Mouse (Mus musculus): ENCODE measurements at regions not wholly inside any gene's neighbourhood (a gene's known extent, or its start where the extent isn't known, plus 50 kb on each side); places are given as distances from the start of the nearest gene placed in this dataset.

DNA sequence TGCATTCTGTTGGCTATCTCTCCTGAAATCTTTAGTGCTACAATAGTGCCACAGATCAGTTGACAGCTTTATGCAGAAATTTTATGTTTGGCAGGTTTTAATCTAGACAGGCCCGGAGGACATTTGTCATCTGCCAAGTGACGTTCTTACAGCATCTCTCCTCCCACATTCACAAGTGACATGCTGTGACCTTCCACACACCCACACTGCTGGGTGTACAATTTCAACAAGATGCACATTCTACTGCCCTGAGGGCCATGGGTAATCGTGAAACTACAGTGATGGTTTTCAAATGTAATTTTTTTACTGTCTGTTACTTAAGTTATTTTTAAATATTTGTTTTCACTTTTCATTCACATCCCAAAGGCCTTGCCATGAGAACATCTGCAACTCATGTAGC is 639.2 kb upstream of the Gm11114 start:
- no peak overlapping the region for H3K4me2 ChIP-seq (ENCODE audit: low read depth, severe bottlenecking)
- H3K27ac ChIP-seq (replicated peaks; ENCODE audit: low read depth, low read length) = no peak overlapping the region
- ATAC-seq (ENCODE audit: insufficient number of reproducible peaks, low FRiP score, low TSS enrichment, low read depth) (no peak), DNase-seq (ENCODE audit: low spot score) (peak; percentile 23)
- H3K4me3 ChIP-seq (ENCODE audit: low read depth, low read length) = no peak overlapping the region
- no peaks in the 10 kb centered on the region for H3K4me1 ChIP-seq (ENCODE audit: control insufficient read depth, insufficient read depth, low read length)
- H3K27me3 ChIP-seq (ENCODE audit: control insufficient read depth, insufficient read depth, low read length) = no peaks in the 10 kb centered on the region
- no peaks in the 10 kb centered on the region for H3K36me3 ChIP-seq (ENCODE audit: control insufficient read depth, insufficient read depth, low read length)
- WGBS = 44% methylated on average over 3 of the region's 3 CpGs
- H3K9me3 ChIP-seq (ENCODE audit: control insufficient read depth, low read length) = no peaks in the 10 kb centered on the region
- H3K9ac ChIP-seq (ENCODE audit: low read length) = no peak overlapping the region

DNA sequence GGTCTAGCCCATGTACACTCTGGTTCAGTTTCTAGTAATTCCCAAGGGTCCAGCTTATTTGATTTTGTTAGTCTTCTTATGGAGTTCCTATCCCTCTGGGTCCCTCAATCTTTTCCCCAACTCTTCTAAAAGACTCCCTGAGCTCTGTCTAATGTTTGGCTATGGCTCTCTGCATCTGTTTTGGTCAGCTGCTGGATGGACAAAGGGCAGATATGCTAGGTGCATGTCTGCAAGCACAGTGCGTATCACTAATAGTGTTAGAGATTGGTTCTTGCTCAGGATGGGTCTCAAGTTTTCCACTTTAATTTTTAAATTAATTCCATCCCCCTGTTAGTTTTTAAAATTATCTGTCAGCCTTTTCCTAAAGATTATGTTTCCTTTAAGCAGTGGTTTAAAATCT is 634.2 kb upstream of the Gm11114 start:
- 88% methylated on average over 1 of the region's 1 CpGs for WGBS
- ATAC-seq (ENCODE audit: insufficient number of reproducible peaks, low FRiP score, low TSS enrichment, low read depth) = no peak
- DNase-seq (ENCODE audit: low spot score) = no peak

DNA sequence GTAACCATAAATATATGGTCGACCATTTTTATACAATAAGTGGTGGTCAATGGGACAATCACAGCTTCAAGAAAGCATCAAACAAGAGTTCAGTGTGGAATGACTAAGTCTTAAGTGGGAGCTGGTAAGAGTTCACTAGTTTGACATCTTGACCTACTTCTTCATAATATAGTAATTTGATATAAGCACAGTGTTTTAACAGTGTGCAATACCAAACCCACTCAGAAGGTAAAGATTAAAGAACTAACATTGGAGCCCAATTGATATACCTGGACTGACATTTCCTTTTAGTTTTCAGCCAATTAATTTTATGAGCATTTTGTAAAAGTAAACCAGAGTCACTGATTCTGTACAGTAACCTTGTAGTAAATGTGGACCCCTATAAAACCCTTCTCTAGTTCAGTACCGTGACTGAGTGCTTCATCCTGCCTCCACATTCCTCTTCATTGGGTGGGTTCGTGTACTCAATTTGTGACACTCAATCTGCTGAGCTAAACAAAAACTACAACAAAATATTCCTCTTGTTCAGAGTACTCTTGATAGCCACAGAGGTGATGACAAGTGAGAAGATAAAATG is 593.9 kb upstream of the Gm11114 start:
- Histone ChIP-seq H3K4me3 (ENCODE audit: low read depth, low read length) (no peak overlapping the region), H3K9ac (ENCODE audit: low read length) (no peak overlapping the region), H3K4me1 (ENCODE audit: control insufficient read depth, insufficient read depth, low read length) (no peaks in the 10 kb centered on the region), H3K27me3 (ENCODE audit: control insufficient read depth, insufficient read depth, low read length) (no peaks in the 10 kb centered on the region), H3K4me2 (ENCODE audit: low read depth, severe bottlenecking) (no peak overlapping the region), H3K27ac (replicated peaks; ENCODE audit: low read depth, low read length) (no peak overlapping the region), H3K9me3 (ENCODE audit: control insufficient read depth, low read length) (no peaks in the 10 kb centered on the region), H3K36me3 (ENCODE audit: control insufficient read depth, insufficient read depth, low read length) (no peaks in the 10 kb centered on the region)
- DNase-seq (ENCODE audit: low spot score) (no peak), ATAC-seq (ENCODE audit: insufficient number of reproducible peaks, low FRiP score, low TSS enrichment, low read depth) (no peak)
- 65% methylated on average over 3 of the region's 3 CpGs for whole genome bisulfite sequencing

More for the DNA sequence above, 634.2 kb upstream of the Gm11114 start:
- no peaks in the 10 kb centered on the region for H3K36me3 ChIP-seq (ENCODE audit: control insufficient read depth, insufficient read depth, low read length)
- no peaks in the 10 kb centered on the region for H3K27me3 ChIP-seq (ENCODE audit: control insufficient read depth, insufficient read depth, low read length)
- H3K4me1 ChIP-seq (ENCODE audit: control insufficient read depth, insufficient read depth, low read length) = no peaks in the 10 kb centered on the region
- no peak overlapping the region for H3K4me3 ChIP-seq (ENCODE audit: low read depth, low read length)
- no peak overlapping the region for H3K4me2 ChIP-seq (ENCODE audit: low read depth, severe bottlenecking)
- H3K27ac ChIP-seq (replicated peaks; ENCODE audit: low read depth, low read length) = no peak overlapping the region
- H3K9me3 ChIP-seq (ENCODE audit: control insufficient read depth, low read length) = no peaks in the 10 kb centered on the region
- no peak overlapping the region for H3K9ac ChIP-seq (ENCODE audit: low read length)

DNA sequence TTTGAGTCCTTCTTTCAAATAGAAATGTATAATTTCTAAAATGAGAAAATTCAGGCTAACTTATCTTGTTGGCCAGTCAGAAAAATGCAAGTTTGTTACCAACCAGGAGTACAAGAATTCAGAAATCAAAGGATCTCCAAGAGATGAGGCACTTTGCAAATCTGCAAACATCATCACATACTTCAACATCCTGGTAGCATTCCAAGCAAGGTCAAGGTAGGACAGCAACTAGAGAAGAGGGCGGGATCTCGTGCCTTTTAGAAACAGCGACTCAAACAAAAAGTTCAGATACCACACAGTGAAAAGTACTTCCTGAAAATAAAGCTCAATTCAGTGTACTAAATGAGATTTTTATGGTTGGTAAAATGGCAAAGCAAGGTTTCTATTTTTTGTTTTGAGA is 593.2 kb upstream of the Gm11114 start:
- Histone ChIP-seq H3K4me2 (ENCODE audit: low read depth, severe bottlenecking) (no peak overlapping the region), H3K4me1 (ENCODE audit: control insufficient read depth, insufficient read depth, low read length) (no peaks in the 10 kb centered on the region), H3K27me3 (ENCODE audit: control insufficient read depth, insufficient read depth, low read length) (no peaks in the 10 kb centered on the region), H3K9me3 (ENCODE audit: control insufficient read depth, low read length) (no peaks in the 10 kb centered on the region), H3K4me3 (ENCODE audit: low read depth, low read length) (no peak overlapping the region), H3K9ac (ENCODE audit: low read length) (no peak overlapping the region), H3K27ac (replicated peaks; ENCODE audit: low read depth, low read length) (no peak overlapping the region), H3K36me3 (ENCODE audit: control insufficient read depth, insufficient read depth, low read length) (no peaks in the 10 kb centered on the region)
- DNase-seq (ENCODE audit: low spot score) (no peak), ATAC-seq (ENCODE audit: insufficient number of reproducible peaks, low FRiP score, low TSS enrichment, low read depth) (no peak)
- 83% methylated on average over 3 of the region's 3 CpGs for WGBS

DNA sequence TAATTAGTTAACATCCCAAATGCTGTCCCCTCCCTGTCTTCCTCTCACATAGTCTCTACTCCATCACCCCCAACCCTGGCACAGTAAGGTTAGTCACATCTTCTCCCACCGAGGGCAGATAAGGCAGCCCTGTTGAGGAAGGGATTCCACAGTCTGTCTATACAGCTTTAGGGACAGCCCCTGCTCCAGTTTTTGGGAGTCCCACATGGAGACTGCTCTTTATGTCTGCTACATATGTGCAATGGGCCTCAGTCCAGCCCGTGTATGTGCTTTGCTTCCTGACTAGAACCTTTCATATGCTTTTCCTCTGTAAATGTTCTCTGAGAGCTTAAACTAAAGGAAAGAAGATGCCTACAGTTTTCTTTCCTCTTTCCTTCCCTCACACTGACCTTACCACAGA is 592.1 kb upstream of the Gm11114 start:
- no peak overlapping the region for H3K4me3 ChIP-seq (ENCODE audit: low read depth, low read length)
- no peaks in the 10 kb centered on the region for H3K4me1 ChIP-seq (ENCODE audit: control insufficient read depth, insufficient read depth, low read length)
- no peak for DNase-seq (ENCODE audit: low spot score)
- WGBS = 81% methylated on average over 2 of the region's 2 CpGs
- ATAC-seq (ENCODE audit: insufficient number of reproducible peaks, low FRiP score, low TSS enrichment, low read depth) = no peak
- H3K36me3 ChIP-seq (ENCODE audit: control insufficient read depth, insufficient read depth, low read length) = no peaks in the 10 kb centered on the region
- H3K4me2 ChIP-seq (ENCODE audit: low read depth, severe bottlenecking) = no peak overlapping the region
- no peak overlapping the region for H3K27ac ChIP-seq (replicated peaks; ENCODE audit: low read depth, low read length)
- no peak overlapping the region for H3K9ac ChIP-seq (ENCODE audit: low read length)
- no peaks in the 10 kb centered on the region for H3K9me3 ChIP-seq (ENCODE audit: control insufficient read depth, low read length)
- H3K27me3 ChIP-seq (ENCODE audit: control insufficient read depth, insufficient read depth, low read length) = no peaks in the 10 kb centered on the region

DNA sequence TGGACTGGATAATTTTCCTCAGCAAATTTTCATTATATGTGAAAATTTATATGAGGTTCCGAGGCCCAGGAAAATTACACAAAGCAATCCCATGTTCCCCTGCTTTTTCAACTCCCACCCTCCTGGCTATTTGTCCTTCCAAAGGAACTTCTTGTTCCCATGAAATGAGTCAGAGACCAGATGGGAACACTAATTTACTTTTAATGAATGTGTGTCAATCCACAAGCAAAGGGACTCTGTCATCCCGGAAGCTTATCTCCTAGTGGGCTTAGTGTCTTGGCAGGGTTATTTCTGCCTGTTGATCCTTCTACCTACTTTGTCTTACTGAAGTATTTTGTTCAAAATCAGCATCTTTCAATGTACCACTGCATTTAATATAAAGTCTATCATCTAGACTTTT is 573.3 kb upstream of the Gm11114 start:
- no peaks in the 10 kb centered on the region for H3K27me3 ChIP-seq (ENCODE audit: control insufficient read depth, insufficient read depth, low read length)
- H3K4me2 ChIP-seq (ENCODE audit: low read depth, severe bottlenecking) = no peak overlapping the region
- H3K4me1 ChIP-seq (ENCODE audit: control insufficient read depth, insufficient read depth, low read length) = no peaks in the 10 kb centered on the region
- no peak overlapping the region for H3K9ac ChIP-seq (ENCODE audit: low read length)
- WGBS = 70% methylated on average over 2 of the region's 2 CpGs
- no peaks in the 10 kb centered on the region for H3K9me3 ChIP-seq (ENCODE audit: control insufficient read depth, low read length)
- DNase-seq (ENCODE audit: low spot score) (no peak), ATAC-seq (ENCODE audit: insufficient number of reproducible peaks, low FRiP score, low TSS enrichment, low read depth) (no peak)
- H3K36me3 ChIP-seq (ENCODE audit: control insufficient read depth, insufficient read depth, low read length) = no peaks in the 10 kb centered on the region
- H3K27ac ChIP-seq (replicated peaks; ENCODE audit: low read depth, low read length) = no peak overlapping the region
- H3K4me3 ChIP-seq (ENCODE audit: low read depth, low read length) = no peak overlapping the region

DNA sequence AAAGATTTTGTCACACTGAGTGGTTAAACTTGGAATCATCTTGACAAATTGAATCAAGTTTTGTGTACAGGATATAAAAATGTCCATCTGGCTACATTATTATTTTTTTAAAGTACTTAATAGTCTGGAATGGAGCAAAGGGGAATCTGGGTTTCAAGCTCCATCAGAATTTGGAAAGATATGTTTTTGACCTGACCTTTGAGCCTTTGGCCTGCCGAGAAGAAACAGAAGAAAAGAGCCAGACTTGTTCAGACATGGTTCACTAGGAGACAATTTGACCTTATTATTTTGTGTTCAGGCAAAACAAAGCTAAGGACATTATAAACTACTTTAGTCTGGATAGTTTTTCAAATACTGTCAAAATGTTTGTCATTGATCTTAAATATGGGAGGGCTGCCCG is 572.2 kb upstream of the Gm11114 start:
- H3K4me3 ChIP-seq (ENCODE audit: low read depth, low read length) = no peak overlapping the region
- ATAC-seq (ENCODE audit: insufficient number of reproducible peaks, low FRiP score, low TSS enrichment, low read depth) (no peak), DNase-seq (ENCODE audit: low spot score) (no peak)
- H3K9me3 ChIP-seq (ENCODE audit: control insufficient read depth, low read length) = no peaks in the 10 kb centered on the region
- WGBS = 71% methylated on average over 2 of the region's 2 CpGs
- no peaks in the 10 kb centered on the region for H3K4me1 ChIP-seq (ENCODE audit: control insufficient read depth, insufficient read depth, low read length)
- no peak overlapping the region for H3K9ac ChIP-seq (ENCODE audit: low read length)
- no peaks in the 10 kb centered on the region for H3K27me3 ChIP-seq (ENCODE audit: control insufficient read depth, insufficient read depth, low read length)
- no peaks in the 10 kb centered on the region for H3K36me3 ChIP-seq (ENCODE audit: control insufficient read depth, insufficient read depth, low read length)
- H3K27ac ChIP-seq (replicated peaks; ENCODE audit: low read depth, low read length) = no peak overlapping the region
- H3K4me2 ChIP-seq (ENCODE audit: low read depth, severe bottlenecking) = no peak overlapping the region

DNA sequence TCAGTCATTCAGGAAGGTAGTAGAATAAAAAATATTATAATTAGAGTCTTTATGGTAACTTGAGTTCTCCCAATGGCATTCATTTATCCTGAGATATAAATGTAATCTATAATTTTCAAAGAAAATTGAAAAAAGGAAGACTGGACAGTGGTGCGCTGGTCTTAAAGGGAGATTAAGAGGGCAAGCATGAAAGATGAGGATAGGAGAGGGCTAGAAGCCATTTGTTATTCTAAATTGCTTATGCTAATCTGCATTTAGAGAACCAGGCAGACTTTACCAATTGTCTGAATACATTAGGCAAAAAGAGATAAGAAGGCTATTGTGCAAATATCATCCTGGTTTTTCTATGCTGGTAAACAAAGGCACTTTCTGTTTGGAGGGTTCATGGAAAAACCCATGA is 558.2 kb upstream of the Gm11114 start:
- ATAC-seq (ENCODE audit: insufficient number of reproducible peaks, low FRiP score, low TSS enrichment, low read depth) = no peak
- Histone ChIP-seq H3K36me3 (ENCODE audit: control insufficient read depth, insufficient read depth, low read length) (no peaks in the 10 kb centered on the region), H3K27me3 (ENCODE audit: control insufficient read depth, insufficient read depth, low read length) (no peaks in the 10 kb centered on the region), H3K9ac (ENCODE audit: low read length) (no peak overlapping the region), H3K9me3 (ENCODE audit: control insufficient read depth, low read length) (no peaks in the 10 kb centered on the region), H3K4me1 (ENCODE audit: control insufficient read depth, insufficient read depth, low read length) (no peaks in the 10 kb centered on the region), H3K4me2 (ENCODE audit: low read depth, severe bottlenecking) (no peak overlapping the region), H3K27ac (replicated peaks; ENCODE audit: low read depth, low read length) (no peak overlapping the region), H3K4me3 (ENCODE audit: low read depth, low read length) (no peak overlapping the region)
- DNase-seq (ENCODE audit: low spot score) = no peak
- 82% methylated on average over 1 of the region's 1 CpGs for WGBS

DNA sequence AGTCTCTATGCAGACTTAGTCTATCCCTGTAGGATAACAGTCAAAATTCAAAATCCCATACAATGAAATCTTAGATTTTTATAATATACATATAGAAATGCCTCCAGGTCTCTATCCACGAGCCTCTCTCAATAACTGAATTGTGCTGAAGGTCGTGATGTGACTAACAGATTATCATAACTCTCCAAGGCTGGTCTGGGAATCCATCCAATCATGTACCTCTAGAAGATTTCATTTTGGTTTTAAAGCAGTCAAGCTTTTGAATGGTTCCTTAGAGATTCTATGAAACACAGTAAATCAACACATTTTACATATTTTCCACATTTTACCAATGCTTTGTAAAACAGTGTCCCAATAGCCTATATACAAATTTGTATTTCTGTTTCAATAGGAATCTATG is 557.7 kb upstream of the Gm11114 start:
- H3K27ac ChIP-seq (replicated peaks; ENCODE audit: low read depth, low read length) = no peak overlapping the region
- no peaks in the 10 kb centered on the region for H3K9me3 ChIP-seq (ENCODE audit: control insufficient read depth, low read length)
- no peaks in the 10 kb centered on the region for H3K36me3 ChIP-seq (ENCODE audit: control insufficient read depth, insufficient read depth, low read length)
- DNase-seq (ENCODE audit: low spot score) = no peak
- H3K4me2 ChIP-seq (ENCODE audit: low read depth, severe bottlenecking) = no peak overlapping the region
- no peak overlapping the region for H3K4me3 ChIP-seq (ENCODE audit: low read depth, low read length)
- no peak for ATAC-seq (ENCODE audit: insufficient number of reproducible peaks, low FRiP score, low TSS enrichment, low read depth)
- no peaks in the 10 kb centered on the region for H3K27me3 ChIP-seq (ENCODE audit: control insufficient read depth, insufficient read depth, low read length)
- 81% methylated on average over 2 of the region's 2 CpGs for WGBS
- no peak overlapping the region for H3K9ac ChIP-seq (ENCODE audit: low read length)
- no peaks in the 10 kb centered on the region for H3K4me1 ChIP-seq (ENCODE audit: control insufficient read depth, insufficient read depth, low read length)
